Mouse (Mus musculus) ES-E14 (cell line): Measurements from ENCODE around the gene Oxnad1. TPM values are rescaled to one million over a fixed set of nuclear protein-coding genes. Genes with fewer than 3 reads are reported as not detected.

Experiments
- DNase-seq: peaks from one replicate; pipeline ENCODE4 v3.0.0-alpha.2; 2013; ENCODE audit warnings: low read depth, low spot score
- H3K27ac ChIP-seq: 2 replicates; pipeline ENCODE4 v1.5.1; 2012; ENCODE audit warnings: low read depth, mild to moderate bottlenecking, low read length, moderate library complexity, mixed read lengths; ENCODE audit not compliant: poor library complexity, insufficient read depth, severe bottlenecking
- H3K36me3 ChIP-seq: 2 replicates; pipeline ENCODE4 v1.6.1; 2012; ENCODE audit warnings: mild to moderate bottlenecking, low read length, moderate library complexity, mixed read lengths; ENCODE audit not compliant: control insufficient read depth, poor library complexity, insufficient read depth, severe bottlenecking
- H3K4me1 ChIP-seq, 2 experiments: fragments of 150-350 bp in 1 of 2; sonication (generic) in 1 of 2; 2 replicates each; pipeline ENCODE4 v1.6.1; 2012; ENCODE audit warnings: low read length in 2 of 2, mild to moderate bottlenecking in 1 of 2, mixed read lengths in 1 of 2; ENCODE audit not compliant: control insufficient read depth in 2 of 2, insufficient read depth in 2 of 2, poor library complexity in 1 of 2
- H3K4me3 ChIP-seq, 2 experiments: fragments of 150-350 bp in 1 of 2; sonication (generic) in 1 of 2; 2 replicates each; pipeline ENCODE4 v1.5.1; 2012; ENCODE audit warnings: low read length in 2 of 2, low read depth in 1 of 2, mild to moderate bottlenecking in 1 of 2, mixed read lengths in 1 of 2; ENCODE audit not compliant: insufficient read depth in 1 of 2, poor library complexity in 1 of 2, severe bottlenecking in 1 of 2
- H3K9ac ChIP-seq: 2 replicates; pipeline ENCODE4 v1.6.1; 2012; ENCODE audit warnings: low read depth, mild to moderate bottlenecking, low read length, mixed read lengths; ENCODE audit not compliant: poor library complexity, insufficient read depth, severe bottlenecking
- H3K9me3 ChIP-seq: fragments of 150-350 bp; sonication (generic); 2 replicates; pipeline ENCODE4 v1.6.1; 2012; ENCODE audit warnings: low read depth, mild to moderate bottlenecking, low read length; ENCODE audit not compliant: control insufficient read depth, insufficient read depth
- CHD2 ChIP-seq: IDR thresholded peaks from 2 replicates; pipeline ENCODE4 v1.6.1; 2014; ENCODE audit warnings: mild to moderate bottlenecking, low read depth, low read length, inconsistent platforms
- HCFC1 ChIP-seq: IDR thresholded peaks from 2 replicates; pipeline ENCODE4 v1.6.1; 2012; ENCODE audit warnings: low read length, inconsistent platforms, borderline replicate concordance; ENCODE audit not compliant: insufficient read depth
- MAFK ChIP-seq: IDR thresholded peaks from 2 replicates; pipeline ENCODE4 v1.6.1; 2014; ENCODE audit warnings: mild to moderate bottlenecking, low read depth, low read length, inconsistent platforms; ENCODE audit not compliant: insufficient read depth
- ZC3H11A ChIP-seq: IDR thresholded peaks from 2 replicates; pipeline ENCODE4 v1.6.1; 2012; ENCODE audit warnings: low read depth, mild to moderate bottlenecking, inconsistent platforms, low read length, borderline replicate concordance
- ZNF384 ChIP-seq: IDR thresholded peaks from 2 replicates; pipeline ENCODE4 v1.6.1; 2012; ENCODE audit warnings: low read depth, low read length, inconsistent platforms
- in situ Hi-C, 2 experiments: fragments of 600-800 bp; cut with MboI; formaldehyde crosslinking; loops; one replicate each; pipeline ENCODE4 v1.15.1; 2025; ENCODE audit warnings: low sequenced_read_pairs in 2 of 2, inconsistent platforms in 1 of 2; ENCODE audit not compliant: unreplicated experiment in 2 of 2
- total RNA-seq: library from RNA; depleted of rRNA; stranded (reverse); fragments of 300-350 nt; gene quantifications from 2 replicates; pipeline ENCODE4 v1.2.3, GENCODE M21; 2012

Gene Oxnad1
- total RNA-seq, 1 experiment, result 44.0 TPM

DNA sequence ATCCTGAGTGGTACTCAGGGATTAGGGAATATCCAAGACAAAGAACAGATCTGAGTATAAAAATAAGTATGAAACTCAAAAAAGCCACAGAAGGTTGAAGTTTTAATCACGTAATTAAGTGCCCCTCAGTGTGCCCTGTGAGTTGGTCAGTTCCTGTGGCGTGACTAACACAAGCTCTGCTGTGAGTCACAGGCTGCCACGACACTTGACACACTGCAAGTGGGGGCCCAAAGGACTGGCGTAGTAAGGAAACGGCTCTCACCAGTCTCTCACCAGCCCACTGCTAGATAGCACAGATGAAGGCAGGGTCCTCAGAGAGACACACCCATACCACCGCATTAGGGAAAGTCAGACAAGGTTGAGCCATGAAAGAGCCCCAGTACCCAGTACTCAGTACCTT lies 35.0 kb upstream of the Oxnad1 start:
- no peaks in the 10 kb centered on the region for H3K9me3 ChIP-seq
- no peak overlapping the region for H3K4me3 ChIP-seq
- in situ Hi-C loops, result loop anchor here in 1 of 2 experiments (25.0 kb wide), 1 partner anchor 388 kb away; no protein-coding TSS in a partner anchor
- no peaks in the 10 kb centered on the region for H3K36me3 ChIP-seq
- no peak for DNase-seq
- no peak for TF ChIP-seq ZNF384
- no peak for TF ChIP-seq HCFC1
- H3K9ac ChIP-seq, result no peak overlapping the region
- no peak overlapping the region for H3K27ac ChIP-seq
- 0 out of 4 replicates have a peak, but pooled peaks cover 0 to 3% of the 10 kb centered on the region in 2 experiments for H3K4me1 ChIP-seq

DNA sequence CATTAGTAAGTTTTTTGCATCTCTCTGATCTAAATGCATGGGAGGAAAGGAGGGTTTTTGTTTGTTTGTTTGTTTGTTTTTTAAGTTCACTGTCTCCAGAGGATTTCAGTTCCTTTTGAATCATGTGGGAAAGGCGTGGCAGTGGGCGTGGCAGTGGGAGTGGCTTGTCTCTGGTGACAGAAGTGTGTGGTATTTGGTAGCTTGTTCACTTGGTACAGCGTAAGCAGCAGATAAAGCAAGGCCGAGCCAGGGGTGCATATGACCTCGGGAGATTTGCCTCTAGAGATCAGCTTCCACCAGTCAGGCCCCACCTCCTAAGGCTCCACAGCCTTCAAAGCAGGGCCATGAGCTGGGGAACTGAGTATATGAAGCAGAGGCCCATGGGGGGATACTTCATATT lies 31.3 kb upstream of the Oxnad1 start:
- DNase-seq, result no peak
- Histone ChIP-seq H3K9ac (no peak overlapping the region), H3K4me1 (0 out of 4 replicates have a peak, but pooled peaks cover 0 to 3% of the 10 kb centered on the region in 2 experiments), H3K27ac (no peak overlapping the region), H3K4me3 (no peak overlapping the region), H3K9me3 (no peaks in the 10 kb centered on the region), H3K36me3 (no peaks in the 10 kb centered on the region)
- in situ Hi-C loops, result loop anchor here in 1 of 2 experiments (25.0 kb wide), 1 partner anchor 392 kb away; no protein-coding TSS in a partner anchor
- TF ChIP-seq ZC3H11A (no peak), MAFK (no peak), HCFC1 (no peak), ZNF384 (no peak), CHD2 (no peak)

DNA sequence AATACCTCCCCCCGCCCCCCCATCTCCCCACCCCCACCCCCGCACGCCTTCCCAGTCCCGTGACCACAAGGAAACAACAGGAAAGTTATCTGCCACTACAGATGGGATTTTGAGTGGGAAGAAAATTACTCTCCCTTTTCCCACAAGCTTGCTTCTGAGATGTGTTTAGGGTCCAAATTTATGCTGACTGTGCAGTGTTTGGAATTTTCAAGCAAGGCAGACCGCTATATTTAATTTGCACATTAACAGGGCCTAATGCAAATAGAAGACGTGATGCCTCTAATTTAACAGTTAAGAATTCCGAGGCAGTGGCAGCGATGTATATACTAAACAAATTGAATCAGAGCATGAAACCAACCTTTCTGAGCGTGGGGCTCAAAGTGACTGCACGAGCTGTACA lies 30.4 kb upstream of the Oxnad1 start:
- no peak overlapping the region for H3K27ac ChIP-seq
- DNase-seq, result no peak
- no peaks in the 10 kb centered on the region for H3K9me3 ChIP-seq
- H3K9ac ChIP-seq, result no peak overlapping the region
- in situ Hi-C loops, result loop anchor here in 1 of 2 experiments (25.0 kb wide), 1 partner anchor 392 kb away; no protein-coding TSS in a partner anchor
- no peak overlapping the region for H3K4me3 ChIP-seq
- 0 out of 4 replicates have a peak, but pooled peaks cover 0 to 3% of the 10 kb centered on the region in 2 experiments for H3K4me1 ChIP-seq
- TF ChIP-seq HCFC1 (no peak), MAFK (peak; percentile 82)
- H3K36me3 ChIP-seq, result no peaks in the 10 kb centered on the region

DNA sequence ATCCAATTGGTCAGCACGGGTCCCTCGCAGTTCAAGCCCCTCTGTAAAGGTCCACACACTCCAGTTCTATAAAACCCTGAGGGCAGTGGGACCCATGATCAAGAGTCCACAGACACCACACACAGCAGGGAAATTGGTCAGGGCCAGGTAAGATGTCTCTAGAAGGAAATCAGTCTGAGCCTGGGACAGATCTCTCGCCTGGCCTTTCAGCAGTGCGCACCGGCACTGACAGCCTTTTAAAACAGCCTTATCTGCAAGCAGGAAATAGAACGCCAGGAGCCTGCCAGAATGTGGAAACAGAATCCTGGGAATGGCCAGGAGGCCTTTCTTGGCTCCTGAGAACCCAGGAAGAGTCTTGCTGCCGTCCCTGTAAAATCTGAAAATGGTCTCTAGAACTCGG lies 29.4 kb upstream of the Oxnad1 start:
- no peak overlapping the region for H3K27ac ChIP-seq
- DNase-seq, result no peak
- in situ Hi-C loops, result loop anchor here in 1 of 2 experiments (25.0 kb wide), 1 partner anchor 393 kb away; no protein-coding TSS in a partner anchor
- H3K4me1 ChIP-seq, result peaks cover 0 to 7% of the 10 kb centered on the region in 2 experiments; a peak in 1 of 4 replicates
- H3K4me3 ChIP-seq, result no peak overlapping the region
- no peak overlapping the region for H3K9ac ChIP-seq
- H3K36me3 ChIP-seq, result no peaks in the 10 kb centered on the region; the same call in 1 of the 2 replicates
- no peaks in the 10 kb centered on the region for H3K9me3 ChIP-seq
- TF ChIP-seq ZNF384 (no peak), HCFC1 (no peak), MAFK (no peak), ZC3H11A (no peak), CHD2 (no peak)

DNA sequence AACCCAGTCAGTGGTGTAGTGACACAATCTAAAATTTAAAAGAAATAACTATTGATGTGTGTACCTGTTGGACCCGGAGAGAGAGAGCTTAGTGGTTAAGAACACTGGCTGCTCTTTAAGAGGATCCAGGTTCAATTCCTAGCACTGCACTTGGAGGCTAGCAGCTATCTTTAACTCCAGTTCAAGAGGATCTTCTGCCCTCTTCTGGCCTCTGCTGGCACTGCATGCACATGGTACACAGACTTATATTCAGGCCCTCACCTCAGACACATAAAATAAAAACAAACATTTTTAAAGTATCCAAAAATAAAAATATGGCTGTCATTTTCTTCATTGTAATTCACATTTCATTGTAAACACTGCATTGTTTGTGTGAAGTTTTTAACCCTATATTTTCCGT lies 28.5 kb upstream of the Oxnad1 start:
- Histone ChIP-seq H3K36me3 (no peaks in the 10 kb centered on the region; the same call in 1 of the 2 replicates), H3K9me3 (no peaks in the 10 kb centered on the region), H3K4me3 (no peak overlapping the region), H3K4me1 (peaks cover 0 to 8% of the 10 kb centered on the region in 2 experiments; a peak in 1 of 4 replicates), H3K27ac (no peak overlapping the region), H3K9ac (no peak overlapping the region)
- in situ Hi-C loops, result loop anchor here in 1 of 2 experiments (25.0 kb wide), 1 partner anchor 394 kb away; no protein-coding TSS in a partner anchor
- peak; percentile 41 for DNase-seq
- TF ChIP-seq HCFC1, result no peak
- TF ChIP-seq ZC3H11A, result peak; percentile 69; the same call in 1 of the 2 replicates
- no peak for TF ChIP-seq MAFK
